Mouse (Mus musculus): ENCODE data around the gene Vmn2r18. TPM values are rescaled to one million over a fixed set of nuclear protein-coding genes. Genes with fewer than 3 reads are reported as not detected.

The Vmn2r18 gene
- not detected for polyA plus RNA-seq (2021)

GRCm38 (mm10) chr5:151605921-151606320 lies at the start of gene Vmn2r18:
Gene Vmn2r18 (minus strand): TSS chr5:151606021.
- H3K27me3 ChIP-seq: peaks cover 24% of the 10 kb centered on the region
- DNase-seq (ENCODE audit: low read depth, low spot score) (no peak), ATAC-seq (no peak)
- in situ Hi-C loops (cut with MboI; ENCODE audit: low pct_unique_long_range_greater_than_20kb): no loop called here
- no peak for TF ChIP-seq CTCF (IDR thresholded peaks at IDR 0.05)
- POLR2A ChIA-PET: no interaction called here
- CTCF ChIA-PET: no interaction called here

- CTCF ChIA-PET: interaction anchor here (0.9 to 1.6 kb wide), 3 partner anchors 18 to 693 kb away, joined by 3 to 4 read pairs (median 3); no protein-coding TSS in a partner anchor
- in situ Hi-C loops (cut with MboI; ENCODE audit: low pct_unique_long_range_greater_than_20kb): no loop called here
Observed at GRCm38 (mm10) chr5:151651411-151651784, 45.6 kb upstream of the Vmn2r18 start.

GRCm38 (mm10) chr5:151650700-151651410 lies 45.0 kb upstream of the Vmn2r18 start, which contains the start of gene Rfc3:
Gene Rfc3 (minus strand): TSS chr5:151651242.
- in situ Hi-C loops (cut with MboI; ENCODE audit: low pct_unique_long_range_greater_than_20kb): no loop called here
- ChIA-PET POLR2A (no interaction called here), CTCF (interaction anchor here (0.9 to 1.6 kb wide), 5 partner anchors 16 to 281 kb away, joined by 3 to 4 read pairs (median 3); no protein-coding TSS in a partner anchor)
- no peaks in the 10 kb centered on the region for H3K27me3 ChIP-seq
- DNase-seq (ENCODE audit: low read depth, low spot score) (peak; percentile 79), ATAC-seq (peak; percentile 97)
- peak; percentile 86 for TF ChIP-seq CTCF (IDR thresholded peaks at IDR 0.05)

More at GRCm38 (mm10) chr5:151651411-151651784, 45.6 kb upstream of the Vmn2r18 start:
- TF ChIP-seq CTCF (IDR thresholded peaks at IDR 0.05): no peak
- ATAC-seq (no peak), DNase-seq (ENCODE audit: low read depth, low spot score) (no peak)
- no peaks in the 10 kb centered on the region for H3K27me3 ChIP-seq
- POLR2A ChIA-PET: no interaction called here

- no peaks in the 10 kb centered on the region for H3K27me3 ChIP-seq
- no peak for DNase-seq (ENCODE audit: low read depth, low spot score)
- ChIA-PET POLR2A (no interaction called here), CTCF (interaction anchor here (0.6 to 2.7 kb wide), 4 partner anchors 9 to 276 kb away, joined by 3 to 7 read pairs (median 3); no protein-coding TSS in a partner anchor)
- in situ Hi-C loops (cut with MboI; ENCODE audit: low pct_unique_long_range_greater_than_20kb): no loop called here
- no peak for ATAC-seq
- peak; percentile 83 for TF ChIP-seq CTCF (IDR thresholded peaks at IDR 0.05)
Observed at GRCm38 (mm10) chr5:151644845-151645244, 39.0 kb upstream of the Vmn2r18 start.

GRCm38 (mm10) chr5:151642867-151643266 lies 37.0 kb upstream of the Vmn2r18 start:
- no peaks in the 10 kb centered on the region for H3K27me3 ChIP-seq
- ChIA-PET CTCF (interaction anchor here (2.9 kb wide), 1 partner anchor 44 kb away, joined by 9 read pairs; no protein-coding TSS in a partner anchor), POLR2A (no interaction called here)
- in situ Hi-C loops (cut with MboI; ENCODE audit: low pct_unique_long_range_greater_than_20kb): no loop called here
- DNase-seq (ENCODE audit: low read depth, low spot score) (no peak), ATAC-seq (no peak)
- TF ChIP-seq CTCF (IDR thresholded peaks at IDR 0.05): no peak

GRCm38 (mm10) chr5:151642102-151642501 lies 36.3 kb upstream of the Vmn2r18 start:
- TF ChIP-seq CTCF (IDR thresholded peaks at IDR 0.05): no peak
- in situ Hi-C loops (cut with MboI; ENCODE audit: low pct_unique_long_range_greater_than_20kb): no loop called here
- ChIA-PET POLR2A (no interaction called here), CTCF (interaction anchor here (2.9 kb wide), 1 partner anchor 45 kb away, joined by 9 read pairs; no protein-coding TSS in a partner anchor)
- H3K27me3 ChIP-seq: no peaks in the 10 kb centered on the region
- ATAC-seq (no peak), DNase-seq (ENCODE audit: low read depth, low spot score) (no peak)

- H3K27me3 ChIP-seq: peaks cover 25% of the 10 kb centered on the region
- no peak for TF ChIP-seq CTCF (IDR thresholded peaks at IDR 0.05)
- POLR2A ChIA-PET: no interaction called here
- in situ Hi-C loops (cut with MboI; ENCODE audit: low pct_unique_long_range_greater_than_20kb): no loop called here
- CTCF ChIA-PET: interaction anchor here (1.2 kb wide), 1 partner anchor 25 kb away, joined by 5 read pairs; no protein-coding TSS in a partner anchor
- DNase-seq (ENCODE audit: low read depth, low spot score) (no peak), ATAC-seq (no peak)
Observed at GRCm38 (mm10) chr5:151601696-151602095, 4.1 kb downstream of the Vmn2r18 start.

Other genes starting within 250 kb of the Vmn2r18 start
- not detected for gene Gm42906, start 177.9 kb downstream of the Vmn2r18 start, polyA plus RNA-seq (2021)
- gene Rfc3, start 45.2 kb upstream of the Vmn2r18 start, polyA plus RNA-seq (2021): 38.3 TPM